Mouse (Mus musculus): ENCODE results near the gene Gm43738. TPM values are rescaled to one million over a fixed set of nuclear protein-coding genes. Genes with fewer than 3 reads are reported as not detected.

Gene Gm43738
- total and polyA plus RNA-seq, 3 experiments: not detected

DNA sequence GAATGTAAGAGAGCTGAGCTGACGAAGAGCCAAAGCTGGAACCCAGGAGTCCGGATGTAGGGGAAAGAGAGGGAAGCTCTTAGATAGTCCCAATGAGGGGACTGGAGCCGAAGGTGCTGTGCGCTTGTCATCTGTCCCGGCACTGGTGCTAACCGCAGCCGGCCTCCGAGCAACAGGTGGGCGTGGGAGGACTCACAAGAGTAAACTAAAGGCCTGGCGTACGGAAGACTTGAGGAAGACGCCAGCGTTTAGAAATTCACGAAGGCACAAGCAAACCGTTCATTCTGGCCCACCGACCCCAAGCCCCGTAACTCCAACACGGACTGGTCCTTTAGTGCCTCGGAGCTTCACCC, 536 bp upstream of the Gm43738 start:
- peak overlapping the region; percentile 64 for H3K9ac ChIP-seq (ENCODE audit: low read depth, low read length)
- intact Hi-C loops (cut with DNase I): no loop called here
- no peaks in the 10 kb centered on the region for H3K36me3 ChIP-seq (ENCODE audit: control insufficient read depth, insufficient read depth, low read length)
- peaks cover 1% of the 10 kb centered on the region; the same call in 1 of the 2 replicates for H3K4me1 ChIP-seq (ENCODE audit: control insufficient read depth, insufficient read depth, low read length)
- no peaks in the 10 kb centered on the region for H3K79me2 ChIP-seq (replicated peaks; ENCODE audit: control insufficient read depth, insufficient read depth, low read length)
- TF ChIP-seq POLR2A (IDR thresholded peaks at IDR 0.05; ENCODE audit: insufficient read depth, low read depth, low read length) (no peak), EP300 (IDR thresholded peaks at IDR 0.05; ENCODE audit: insufficient read depth, low read depth, low read length) (no peak), CTCF (IDR thresholded peaks at IDR 0.05) (no peak)
- DNase-seq: no peak
- peak overlapping the region; percentile 74 for H3K4me3 ChIP-seq
- H3K27me3 ChIP-seq (ENCODE audit: control insufficient read depth, insufficient read depth, low read length): no peaks in the 10 kb centered on the region
- under 1% methylated on average over 19 of the region's 19 CpGs for WGBS
- H3K27ac ChIP-seq: peak overlapping the region; percentile 34; the same call in 1 of the 2 replicates

DNA sequence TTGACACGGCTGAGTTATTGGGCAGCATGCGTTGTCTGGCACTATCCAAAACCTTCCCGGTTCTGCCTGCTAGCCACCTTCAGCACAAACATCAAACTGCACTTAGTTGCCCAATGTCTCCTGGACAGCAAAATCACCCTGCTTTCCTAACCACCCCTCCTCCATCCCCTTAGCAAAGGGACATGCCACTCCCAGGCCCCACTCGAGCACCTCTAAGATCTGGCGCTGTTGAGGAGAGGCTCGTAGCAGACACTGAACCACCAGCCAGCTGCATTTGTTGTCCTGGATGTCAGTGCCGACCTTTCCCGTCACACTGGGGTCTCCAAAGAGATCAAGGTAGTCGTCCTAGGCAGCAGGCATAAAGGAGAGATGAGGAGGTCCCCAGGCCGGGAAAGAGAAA, 6.9 kb downstream of the Gm43738 start:
- H3K27ac ChIP-seq: no peak overlapping the region
- no peak overlapping the region for H3K4me3 ChIP-seq
- no peaks in the 10 kb centered on the region for H3K79me2 ChIP-seq (replicated peaks; ENCODE audit: control insufficient read depth, insufficient read depth, low read length)
- no peaks in the 10 kb centered on the region; the same call in 1 of the 2 replicates for H3K4me1 ChIP-seq (ENCODE audit: control insufficient read depth, insufficient read depth, low read length)
- H3K36me3 ChIP-seq (ENCODE audit: control insufficient read depth, insufficient read depth, low read length): no peaks in the 10 kb centered on the region
- H3K27me3 ChIP-seq (ENCODE audit: control insufficient read depth, insufficient read depth, low read length): no peaks in the 10 kb centered on the region
- 91% methylated on average over 10 of the region's 10 CpGs for WGBS
- TF ChIP-seq POLR2A (IDR thresholded peaks at IDR 0.05; ENCODE audit: insufficient read depth, low read depth, low read length): no peak
- no peak for TF ChIP-seq EP300 (IDR thresholded peaks at IDR 0.05; ENCODE audit: insufficient read depth, low read depth, low read length)
- no peak for TF ChIP-seq CTCF (IDR thresholded peaks at IDR 0.05)
- DNase-seq: no peak
- H3K9ac ChIP-seq (ENCODE audit: low read depth, low read length): no peak overlapping the region
- intact Hi-C loops (cut with DNase I): no loop called here

DNA sequence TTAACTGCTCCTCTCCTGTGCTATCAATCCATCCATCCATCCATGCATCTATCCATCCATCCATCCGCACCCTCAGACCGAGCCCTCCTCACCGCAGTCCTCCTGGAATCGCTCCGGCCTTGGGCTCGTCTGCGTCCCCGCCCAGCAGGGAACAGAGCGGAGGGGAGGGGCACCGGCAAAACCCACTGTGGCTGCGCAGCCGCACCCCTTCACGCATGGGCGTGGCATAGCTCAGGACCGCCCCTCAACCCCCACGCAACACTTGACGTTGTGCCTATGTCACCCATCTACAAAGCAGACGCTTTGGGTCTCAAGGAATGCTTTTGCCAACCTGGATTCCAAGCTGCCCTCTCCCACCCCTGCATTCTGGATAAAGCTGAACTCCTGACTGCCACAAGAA, 7.7 kb downstream of the Gm43738 start, which contains the start of gene Rusc1:
Gene Rusc1, minus strand, starts transcription at position 137 of the 400 bp plus-strand sequence.
- no peaks in the 10 kb centered on the region for H3K27me3 ChIP-seq (ENCODE audit: control insufficient read depth, insufficient read depth, low read length)
- H3K36me3 ChIP-seq (ENCODE audit: control insufficient read depth, insufficient read depth, low read length): no peaks in the 10 kb centered on the region
- peak within 1 kb of the TSS; percentile 9; the same call in 1 of the 2 replicates for H3K4me3 ChIP-seq
- H3K4me1 ChIP-seq (ENCODE audit: control insufficient read depth, insufficient read depth, low read length): peaks cover 3% of the 10 kb centered on the region
- H3K79me2 ChIP-seq (replicated peaks; ENCODE audit: control insufficient read depth, insufficient read depth, low read length): no peaks in the 10 kb centered on the region
- peak within 1 kb of the TSS; percentile 34; the same call in 1 of the 2 replicates for H3K9ac ChIP-seq (ENCODE audit: low read depth, low read length)
- 10% methylated on average over 18 of the region's 18 CpGs for WGBS
- peak; percentile 86 to 87 for DNase-seq
- intact Hi-C loops (cut with DNase I): no loop called here
- TF ChIP-seq CTCF (IDR thresholded peaks at IDR 0.05) (no peak), POLR2A (IDR thresholded peaks at IDR 0.05; ENCODE audit: insufficient read depth, low read depth, low read length) (no peak), EP300 (IDR thresholded peaks at IDR 0.05; ENCODE audit: insufficient read depth, low read depth, low read length) (no peak)
- no peak within 1 kb of the TSS for H3K27ac ChIP-seq

DNA sequence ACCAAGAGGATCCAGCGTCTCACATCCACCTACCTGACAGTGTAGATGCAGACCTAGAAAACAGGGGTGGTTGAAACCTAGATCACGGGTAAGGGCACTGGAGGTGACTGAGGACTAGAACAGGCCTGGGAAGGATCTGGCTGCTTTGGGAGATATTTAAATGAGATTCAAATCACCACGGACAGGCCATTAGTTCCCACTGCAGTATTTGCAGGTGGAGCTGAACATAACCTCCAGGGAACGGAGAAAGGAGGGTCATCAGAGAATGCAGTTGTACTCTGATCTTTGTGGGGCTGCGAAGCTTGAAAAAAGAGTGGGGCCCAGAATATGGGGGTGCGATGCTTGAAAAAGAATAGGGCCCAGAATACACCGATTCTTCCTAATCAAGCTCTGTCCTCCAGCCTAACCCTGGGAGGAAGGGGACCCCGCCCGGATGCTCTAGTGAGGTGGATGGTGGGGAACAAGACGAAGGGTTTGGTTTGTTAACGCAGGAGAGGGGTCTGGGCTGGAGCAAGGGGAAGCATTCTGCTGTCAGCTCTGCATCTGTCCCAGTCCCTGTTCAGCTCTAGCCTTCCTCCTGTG, 8.3 kb downstream of the Gm43738 start:
- no peaks in the 10 kb centered on the region for H3K27me3 ChIP-seq (ENCODE audit: control insufficient read depth, insufficient read depth, low read length)
- H3K4me3 ChIP-seq: peak overlapping the region; percentile 9; the same call in 1 of the 2 replicates
- H3K27ac ChIP-seq: no peak overlapping the region
- peak overlapping the region; percentile 34; the same call in 1 of the 2 replicates for H3K9ac ChIP-seq (ENCODE audit: low read depth, low read length)
- H3K36me3 ChIP-seq (ENCODE audit: control insufficient read depth, insufficient read depth, low read length): no peaks in the 10 kb centered on the region
- peaks cover 3% of the 10 kb centered on the region for H3K4me1 ChIP-seq (ENCODE audit: control insufficient read depth, insufficient read depth, low read length)
- intact Hi-C loops (cut with DNase I): no loop called here
- 36% methylated on average over 11 of the region's 11 CpGs for WGBS
- no peaks in the 10 kb centered on the region for H3K79me2 ChIP-seq (replicated peaks; ENCODE audit: control insufficient read depth, insufficient read depth, low read length)
- no peak for TF ChIP-seq EP300 (IDR thresholded peaks at IDR 0.05; ENCODE audit: insufficient read depth, low read depth, low read length)
- no peak for TF ChIP-seq POLR2A (IDR thresholded peaks at IDR 0.05; ENCODE audit: insufficient read depth, low read depth, low read length)
- no peak for TF ChIP-seq CTCF (IDR thresholded peaks at IDR 0.05)
- peak in 1 of 2 experiments; percentile 28 for DNase-seq

DNA sequence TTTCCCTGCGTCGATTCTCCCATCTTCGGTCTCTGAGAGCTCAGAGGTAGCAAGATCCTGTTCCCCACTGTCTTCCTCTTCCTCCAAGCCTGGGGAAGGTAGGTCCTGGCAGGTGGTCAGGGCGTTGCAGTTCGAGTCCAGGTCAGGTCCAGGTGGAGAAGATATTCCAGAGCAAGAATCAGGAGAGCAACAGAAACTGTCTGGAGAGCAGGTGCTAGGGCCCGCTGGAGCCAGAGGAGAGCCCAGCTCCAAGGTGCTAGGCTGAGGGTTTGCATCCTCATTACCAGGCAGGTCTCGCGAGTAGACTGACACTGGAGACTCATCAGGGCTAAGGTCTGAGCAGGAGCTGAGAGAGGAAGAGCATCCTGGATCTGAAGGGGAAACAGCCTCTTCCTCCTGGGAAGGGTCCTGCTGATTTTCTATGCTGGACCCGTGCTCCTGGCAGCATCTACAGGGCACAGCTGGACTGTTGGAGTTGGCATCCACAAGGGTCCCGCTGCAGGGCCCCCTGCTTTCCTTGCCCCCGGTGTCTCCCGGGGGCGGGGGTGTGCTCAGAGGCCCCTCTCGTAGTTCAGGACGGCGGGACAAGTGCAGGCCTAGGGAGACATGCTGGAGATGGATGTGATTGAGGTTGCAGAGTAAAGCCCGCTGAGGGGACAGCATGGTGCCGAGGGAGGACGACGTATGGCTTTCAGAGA, 8.9 kb downstream of the Gm43738 start:
- TF ChIP-seq POLR2A (IDR thresholded peaks at IDR 0.05; ENCODE audit: insufficient read depth, low read depth, low read length): no peak
- no peak for TF ChIP-seq CTCF (IDR thresholded peaks at IDR 0.05)
- no peak for TF ChIP-seq EP300 (IDR thresholded peaks at IDR 0.05; ENCODE audit: insufficient read depth, low read depth, low read length)
- H3K36me3 ChIP-seq (ENCODE audit: control insufficient read depth, insufficient read depth, low read length): no peaks in the 10 kb centered on the region
- H3K27ac ChIP-seq: no peak overlapping the region
- DNase-seq: no peak
- no peak overlapping the region; the same call in 1 of the 2 replicates for H3K4me3 ChIP-seq
- WGBS: 28% methylated on average over 20 of the region's 20 CpGs
- no peak overlapping the region for H3K9ac ChIP-seq (ENCODE audit: low read depth, low read length)
- no peaks in the 10 kb centered on the region for H3K27me3 ChIP-seq (ENCODE audit: control insufficient read depth, insufficient read depth, low read length)
- intact Hi-C loops (cut with DNase I): loop anchor here (2.0 kb wide), 1 partner anchor 123 kb away; the partner anchor contains the start of gene Thbs3
- H3K4me1 ChIP-seq (ENCODE audit: control insufficient read depth, insufficient read depth, low read length): peaks cover 3% of the 10 kb centered on the region
- no peaks in the 10 kb centered on the region for H3K79me2 ChIP-seq (replicated peaks; ENCODE audit: control insufficient read depth, insufficient read depth, low read length)
